Mouse (Mus musculus) heart, adult 2 months (tissue): Measurements from ENCODE around the gene Aoah. TPM values are rescaled to one million over a fixed set of nuclear protein-coding genes. Genes with fewer than 3 reads are reported as not detected.

Experiments used
- DNase-seq, 2 experiments: peaks; one replicate each; pipeline ENCODE4 v3.0.0; 2021
- H3K27ac ChIP-seq: fragments of 200-600 bp; 2 replicates; pipeline ENCODE4 v1.8.1; 2022
- H3K27me3 ChIP-seq: fragments of 200-500 bp; 2 replicates; pipeline ENCODE4 v1.6.1; 2012; ENCODE audit warnings: mild to moderate bottlenecking, low read length, inconsistent platforms, mixed read lengths; ENCODE audit not compliant: control insufficient read depth, insufficient read depth
- H3K36me3 ChIP-seq: fragments of 200-500 bp; 2 replicates; pipeline ENCODE4 v1.6.1; 2012; ENCODE audit warnings: low read length, inconsistent platforms; ENCODE audit not compliant: control insufficient read depth, insufficient read depth
- H3K4me1 ChIP-seq: fragments of 200-500 bp; 2 replicates; pipeline ENCODE4 v1.6.1; 2011; ENCODE audit warnings: low read length; ENCODE audit not compliant: control insufficient read depth, insufficient read depth
- H3K4me3 ChIP-seq: fragments of 200-600 bp; 2 replicates; pipeline ENCODE4 v1.8.1; 2022
- H3K79me2 ChIP-seq: fragments of 200-500 bp; replicated peaks from 2 replicates; pipeline ENCODE4 v1.6.1; 2012; ENCODE audit warnings: mild to moderate bottlenecking, inconsistent platforms, low read length, moderate library complexity, mixed read lengths; ENCODE audit not compliant: control insufficient read depth, insufficient read depth
- H3K9ac ChIP-seq: fragments of 200-500 bp; 2 replicates; pipeline ENCODE4 v1.6.1; 2012; ENCODE audit warnings: low read depth, mild to moderate bottlenecking, control low read depth, inconsistent platforms, low read length, mixed read lengths
- CTCF ChIP-seq: fragments of 200-600 bp; IDR thresholded peaks from 2 replicates; pipeline ENCODE4 v1.8.1; 2022; ENCODE audit warnings: antibody characterized with exemption, mild to moderate bottlenecking, moderate library complexity
- EP300 ChIP-seq: fragments of 200-500 bp; IDR thresholded peaks from 2 replicates; pipeline ENCODE4 v1.6.1; 2011; ENCODE audit warnings: low read depth, low read length, control low read depth; ENCODE audit not compliant: insufficient read depth
- POLR2A ChIP-seq: fragments of 200-500 bp; IDR thresholded peaks from 2 replicates; pipeline ENCODE4 v1.6.1; 2011; ENCODE audit warnings: mild to moderate bottlenecking, low read depth, low read length, control low read depth; ENCODE audit not compliant: insufficient read depth
- WGBS: fragments of 180-500 bp; shearing (Covaris S2); methylation state at CpG from one replicate; pipeline ENCODE4 v1.1.7; 2018; 5-methylcytosine and 5-hydroxymethylcytosine counted together
- intact Hi-C: fragments of 180-260 bp; cut with DNase I; formaldehyde crosslinking; loops from one replicate; pipeline ENCODE4 v1.15.1; 2025
- polyA plus RNA-seq: library from polyadenylated mRNA; depleted of rRNA; stranded (reverse); fragments of >200 nt; gene quantifications from 2 replicates; pipeline ENCODE4 v1.2.3, GENCODE M21; 2012
- total RNA-seq, 2 experiments: library from RNA; stranded (reverse); gene quantifications; 2 replicates each; pipeline ENCODE4 v1.2.3; 2021

The Aoah gene
- total and polyA plus RNA-seq, 3 experiments: 0.89 to 1.0 (median 0.93) TPM

- intact Hi-C loops: loop anchor here (2.0 to 5.0 kb wide), 3 partner anchors 95 to 737 kb away; no protein-coding TSS in a partner anchor
These were observed 242.1 kb downstream of the Aoah start for GRCm38 (mm10) chr13:21035981-21036380.

DNA sequence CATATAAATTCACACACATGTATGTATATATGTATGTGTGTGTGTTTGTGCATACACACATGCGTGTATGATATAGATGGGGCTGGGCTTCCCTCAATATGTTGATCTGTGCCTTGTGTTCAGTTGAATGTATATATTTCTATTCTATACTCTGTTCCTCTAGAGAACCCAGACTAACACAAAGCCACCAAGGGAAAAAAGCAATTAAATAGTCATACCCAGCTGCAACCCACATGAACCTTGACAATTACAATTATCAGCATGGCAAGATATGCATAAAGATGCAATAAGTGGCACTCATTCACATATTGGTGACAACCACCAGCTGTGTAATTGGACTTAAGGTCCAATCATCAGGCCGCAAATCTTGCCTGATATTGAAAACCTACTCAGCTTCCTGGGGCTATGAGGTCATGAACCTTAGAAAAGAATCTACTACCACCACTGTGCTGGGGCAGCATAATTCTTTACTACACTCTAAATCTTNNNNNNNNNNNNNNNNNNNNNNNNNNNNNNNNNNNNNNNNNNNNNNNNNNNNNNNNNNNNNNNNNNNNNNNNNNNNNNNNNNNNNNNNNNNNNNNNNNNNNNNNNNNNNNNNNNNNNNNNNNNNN is 246.8 kb downstream of the Aoah start:
- no peak for DNase-seq
- Histone ChIP-seq H3K4me3 (no peak overlapping the region), H3K79me2 (no peaks in the 10 kb centered on the region), H3K27ac (no peak overlapping the region), H3K27me3 (no peaks in the 10 kb centered on the region), H3K36me3 (no peaks in the 10 kb centered on the region), H3K9ac (no peak overlapping the region), H3K4me1 (no peaks in the 10 kb centered on the region)
- intact Hi-C loops: no loop called here
- 88% methylated on average over 2 of the region's 2 CpGs for WGBS
- no peak for TF ChIP-seq EP300
- TF ChIP-seq POLR2A: no peak

More at GRCm38 (mm10) chr13:21035981-21036380, 242.1 kb downstream of the Aoah start:
- Histone ChIP-seq H3K27me3 (no peaks in the 10 kb centered on the region), H3K4me1 (no peaks in the 10 kb centered on the region), H3K79me2 (no peaks in the 10 kb centered on the region), H3K36me3 (no peaks in the 10 kb centered on the region), H3K4me3 (no peak overlapping the region), H3K27ac (no peak overlapping the region), H3K9ac (no peak overlapping the region)
- no peak for DNase-seq
- TF ChIP-seq CTCF (no peak), POLR2A (no peak)

- Histone ChIP-seq H3K27ac (no peak overlapping the region), H3K4me3 (no peak overlapping the region), H3K4me1 (no peaks in the 10 kb centered on the region), H3K36me3 (no peaks in the 10 kb centered on the region), H3K9ac (no peak overlapping the region), H3K79me2 (no peaks in the 10 kb centered on the region), H3K27me3 (no peaks in the 10 kb centered on the region)
- TF ChIP-seq EP300: no peak
- TF ChIP-seq POLR2A: no peak
- TF ChIP-seq CTCF: peak; percentile 49
- intact Hi-C loops: loop anchor here (5.0 kb wide), 1 partner anchor 108 kb away; no protein-coding TSS in a partner anchor
- no peak for DNase-seq
- WGBS: 58% methylated on average over 1 of the region's 1 CpGs
These were observed 256.2 kb downstream of the Aoah start for GRCm38 (mm10) chr13:21050118-21050517.

DNA sequence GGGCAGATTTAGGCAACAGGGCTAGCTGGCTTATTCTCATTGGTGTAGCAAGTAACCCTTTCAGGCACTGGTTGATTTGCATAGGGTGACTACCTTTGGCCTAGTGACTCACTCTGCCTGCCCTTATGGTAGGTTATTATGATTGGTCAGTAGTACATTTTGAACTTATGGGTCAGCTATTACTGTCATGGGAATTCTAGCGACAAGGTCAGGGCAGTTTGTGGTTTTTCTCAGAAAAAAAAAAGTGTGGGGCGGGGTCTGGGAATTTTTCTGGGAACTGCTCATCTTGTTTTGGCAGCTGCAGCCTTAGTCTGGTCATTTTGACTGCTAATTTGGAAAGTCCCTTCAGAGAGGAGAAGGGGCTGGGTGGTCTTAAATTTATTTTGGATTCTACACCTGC is 272.1 kb downstream of the Aoah start:
- H3K4me3 ChIP-seq: no peak overlapping the region
- WGBS: 71% methylated on average over 2 of the region's 2 CpGs
- intact Hi-C loops: no loop called here
- H3K4me1 ChIP-seq: no peaks in the 10 kb centered on the region
- no peaks in the 10 kb centered on the region for H3K27me3 ChIP-seq
- no peaks in the 10 kb centered on the region for H3K36me3 ChIP-seq
- TF ChIP-seq CTCF: no peak
- TF ChIP-seq EP300: no peak
- TF ChIP-seq POLR2A: no peak
- no peak overlapping the region for H3K9ac ChIP-seq
- no peaks in the 10 kb centered on the region for H3K79me2 ChIP-seq
- DNase-seq: no peak
- no peak overlapping the region for H3K27ac ChIP-seq

- H3K4me1 ChIP-seq: no peaks in the 10 kb centered on the region
- H3K27me3 ChIP-seq: no peaks in the 10 kb centered on the region
- no peak within 1 kb of the TSS for H3K27ac ChIP-seq
- H3K9ac ChIP-seq: no peak within 1 kb of the TSS
- H3K79me2 ChIP-seq: no peaks in the 10 kb centered on the region
- no peak for DNase-seq
- WGBS: 57% methylated on average over 3 of the region's 3 CpGs
- no peak within 1 kb of the TSS for H3K4me3 ChIP-seq
- no peaks in the 10 kb centered on the region for H3K36me3 ChIP-seq
- no peak for TF ChIP-seq EP300
- intact Hi-C loops: no loop called here
These were observed 280.9 kb downstream of the Aoah start, which contains the start of gene Olfr1370 for GRCm38 (mm10) chr13:21074847-21075246. Gene Olfr1370 (minus strand): TSS chr13:21074947.

- no peaks in the 10 kb centered on the region for H3K79me2 ChIP-seq
- H3K27me3 ChIP-seq: no peaks in the 10 kb centered on the region
- no peaks in the 10 kb centered on the region for H3K4me1 ChIP-seq
- H3K27ac ChIP-seq: peak overlapping the region; percentile 26; the same call in 1 of the 2 replicates
- no peak overlapping the region for H3K9ac ChIP-seq
- intact Hi-C loops: no loop called here
- DNase-seq: no peak
- 29% methylated on average over 2 of the region's 2 CpGs for WGBS
- no peaks in the 10 kb centered on the region for H3K36me3 ChIP-seq
- no peak overlapping the region for H3K4me3 ChIP-seq
- TF ChIP-seq POLR2A: no peak
- no peak for TF ChIP-seq CTCF
- TF ChIP-seq EP300: no peak
These were observed 288.8 kb downstream of the Aoah start for GRCm38 (mm10) chr13:21082686-21083085.
